Mouse (Mus musculus): ENCODE measurements at regions not wholly inside any gene's neighbourhood (a gene's known extent, or its start where the extent isn't known, plus 50 kb on each side); places are given as distances from the start of the nearest gene placed in this dataset.
"Not testable (repeated sequence)": the region's sequence is repeated elsewhere in the genome, so short reads cannot be mapped to it uniquely, and the experiment has no call there.

DNA sequence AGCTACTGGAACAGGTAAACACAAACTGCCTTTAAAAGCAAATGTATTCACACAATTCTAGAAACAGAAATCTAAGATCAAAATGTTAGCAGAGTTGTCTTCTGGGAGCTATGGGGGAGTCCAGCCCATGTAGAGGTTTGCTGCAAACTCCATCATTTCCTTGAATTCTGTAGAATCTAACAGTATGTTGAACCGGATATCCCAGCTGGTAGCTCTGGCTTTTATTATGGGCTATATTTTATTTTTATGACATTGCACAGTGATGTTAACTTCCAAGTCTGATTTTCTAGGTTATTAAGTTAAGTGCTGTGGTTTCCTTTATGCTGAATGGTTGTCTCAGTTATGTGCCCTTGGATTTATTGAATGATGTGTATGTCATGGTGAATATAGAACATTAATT is 136.3 kb downstream of the AI429214 start:
- 60% methylated on average over 1 of the region's 1 CpGs for WGBS
- ATAC-seq (ENCODE audit: insufficient read depth, low FRiP score, low read depth), result no peak
- no peaks in the 10 kb centered on the region for H3K27me3 ChIP-seq (replicated peaks)
- no peaks in the 10 kb centered on the region for H3K36me3 ChIP-seq
- H3K9me3 ChIP-seq, result no peaks in the 10 kb centered on the region
- H3K4me1 ChIP-seq, result no peaks in the 10 kb centered on the region
- no peak overlapping the region for H3K27ac ChIP-seq
- no peak overlapping the region for H3K9ac ChIP-seq
- no peak overlapping the region for H3K4me2 ChIP-seq
- no peak overlapping the region for H3K4me3 ChIP-seq (replicated peaks)

DNA sequence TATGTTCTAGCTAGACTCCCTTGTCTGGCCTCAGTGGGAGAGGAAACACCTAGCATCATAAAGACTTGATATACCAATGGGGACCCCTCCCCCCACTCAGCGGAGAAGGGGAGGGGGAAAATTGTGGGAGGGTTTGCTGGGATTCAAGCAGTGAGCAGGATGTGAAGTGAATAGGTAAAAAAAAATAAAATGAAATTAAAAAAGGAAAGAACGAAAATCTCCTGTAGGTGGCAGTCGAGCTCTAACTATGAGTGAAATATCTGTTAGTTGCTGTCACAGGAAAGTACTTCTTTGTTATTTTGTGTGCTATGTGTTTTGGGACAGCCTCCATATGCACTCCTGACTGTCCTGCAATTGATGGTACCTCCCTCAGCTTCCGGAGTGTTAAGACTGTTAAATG is 138.6 kb downstream of the AI429214 start:
- no peaks in the 10 kb centered on the region for H3K27me3 ChIP-seq (replicated peaks)
- WGBS, result 15% methylated on average over 4 of the region's 4 CpGs
- no peak overlapping the region for H3K4me3 ChIP-seq (replicated peaks)
- no peaks in the 10 kb centered on the region for H3K4me1 ChIP-seq
- H3K9ac ChIP-seq, result no peak overlapping the region
- no peak for ATAC-seq (ENCODE audit: insufficient read depth, low FRiP score, low read depth)
- no peak overlapping the region for H3K27ac ChIP-seq
- no peak overlapping the region for H3K4me2 ChIP-seq
- no peaks in the 10 kb centered on the region for H3K9me3 ChIP-seq
- no peaks in the 10 kb centered on the region for H3K36me3 ChIP-seq

DNA sequence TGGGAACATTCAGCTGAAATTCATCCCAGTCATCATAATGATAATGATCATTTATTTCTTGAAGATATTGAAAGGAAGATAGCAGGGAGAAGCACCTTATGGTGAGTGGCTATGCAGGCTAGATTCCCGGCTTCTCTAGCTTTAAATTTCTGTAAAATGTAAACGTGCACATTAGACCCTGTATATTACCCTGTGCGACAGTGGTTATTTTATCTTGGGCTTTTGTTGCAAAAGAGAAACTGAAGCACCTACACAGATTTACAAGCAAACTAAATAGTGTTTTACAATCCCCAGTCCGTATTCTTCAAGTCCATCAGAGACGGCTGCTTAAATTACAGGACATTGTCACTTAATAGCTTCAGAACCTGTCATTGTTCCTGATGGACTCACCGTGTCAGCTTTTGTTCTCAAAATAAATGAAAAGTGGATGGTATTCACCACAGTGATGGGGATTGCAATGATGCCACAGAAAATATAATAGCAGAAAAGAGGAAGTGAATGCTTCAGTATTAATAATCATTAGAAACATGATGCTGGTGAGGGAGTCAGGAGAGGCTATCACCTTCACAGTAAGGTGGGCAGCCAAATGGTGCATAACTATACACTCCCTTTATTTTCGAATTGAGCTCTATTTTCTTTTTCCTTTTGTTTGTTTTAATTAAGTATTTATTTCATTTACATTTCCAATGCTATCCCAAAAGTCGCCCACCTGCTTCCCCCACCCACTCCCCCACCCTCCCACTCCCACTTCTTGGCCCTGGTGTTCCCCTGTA is 141.0 kb downstream of the AI429214 start:
- Histone ChIP-seq H3K9ac (no peak overlapping the region), H3K4me2 (no peak overlapping the region), H3K27me3 (replicated peaks) (no peaks in the 10 kb centered on the region), H3K36me3 (no peaks in the 10 kb centered on the region), H3K9me3 (no peaks in the 10 kb centered on the region), H3K4me1 (no peaks in the 10 kb centered on the region), H3K4me3 (replicated peaks) (no peak overlapping the region), H3K27ac (no peak overlapping the region)
- no peak for ATAC-seq (ENCODE audit: insufficient read depth, low FRiP score, low read depth)
- WGBS, result 75% methylated on average over 8 of the region's 8 CpGs

DNA sequence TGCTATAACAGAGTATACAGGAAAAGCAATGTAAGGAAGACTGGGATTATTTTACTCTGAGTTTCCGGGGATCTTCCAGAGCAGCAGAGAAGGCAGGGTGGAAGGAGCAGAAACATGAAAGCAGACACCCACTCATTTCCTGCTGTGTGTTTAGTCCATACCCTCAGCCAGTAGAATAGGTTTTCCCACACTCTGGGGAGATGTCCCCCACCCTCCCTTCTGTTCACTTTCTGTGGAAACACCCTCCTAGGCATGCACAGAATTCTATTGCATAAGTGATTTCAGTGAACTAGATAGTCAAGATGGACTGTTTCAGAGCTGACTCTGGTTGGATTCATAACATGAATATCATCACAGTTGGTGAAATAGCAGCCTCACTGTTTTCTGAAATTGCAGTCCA is 156.9 kb downstream of the AI429214 start:
- no peaks in the 10 kb centered on the region for H3K4me1 ChIP-seq
- no peaks in the 10 kb centered on the region for H3K27me3 ChIP-seq (replicated peaks)
- no peak for ATAC-seq (ENCODE audit: insufficient read depth, low FRiP score, low read depth)
- no peaks in the 10 kb centered on the region for H3K9me3 ChIP-seq
- no peaks in the 10 kb centered on the region for H3K36me3 ChIP-seq
- no peak overlapping the region for H3K4me2 ChIP-seq
- H3K9ac ChIP-seq, result no peak overlapping the region
- 56% methylated on average over 1 of the region's 1 CpGs for WGBS
- H3K4me3 ChIP-seq (replicated peaks), result no peak overlapping the region
- no peak overlapping the region for H3K27ac ChIP-seq

DNA sequence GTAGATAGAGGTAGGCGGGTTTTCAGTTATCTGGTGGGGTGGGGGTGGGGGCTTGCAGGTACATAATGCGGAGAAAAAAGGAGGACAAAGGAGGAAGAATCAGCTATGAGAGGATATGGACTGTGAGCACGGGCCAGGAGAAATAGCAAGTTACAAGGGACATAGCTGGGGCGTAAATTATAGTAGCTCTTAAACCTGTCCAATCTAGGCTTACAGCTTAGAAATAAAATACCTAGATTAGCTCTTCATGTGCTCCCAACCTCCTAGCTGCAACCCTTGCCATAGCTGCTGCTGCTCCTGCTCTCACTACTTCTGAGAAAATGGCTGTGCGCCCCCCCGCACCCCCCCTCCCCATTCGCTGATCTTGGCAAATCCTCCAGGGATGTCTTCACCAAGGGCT is 161.0 kb downstream of the AI429214 start:
- no peaks in the 10 kb centered on the region for H3K27me3 ChIP-seq (replicated peaks)
- H3K9me3 ChIP-seq, result no peaks in the 10 kb centered on the region
- no peak overlapping the region for H3K4me2 ChIP-seq
- H3K9ac ChIP-seq, result no peak overlapping the region
- H3K36me3 ChIP-seq, result no peaks in the 10 kb centered on the region
- no peak overlapping the region for H3K27ac ChIP-seq
- H3K4me1 ChIP-seq, result no peaks in the 10 kb centered on the region
- WGBS, result 89% methylated on average over 7 of the region's 7 CpGs
- H3K4me3 ChIP-seq (replicated peaks), result no peak overlapping the region
- no peak for ATAC-seq (ENCODE audit: insufficient read depth, low FRiP score, low read depth)

DNA sequence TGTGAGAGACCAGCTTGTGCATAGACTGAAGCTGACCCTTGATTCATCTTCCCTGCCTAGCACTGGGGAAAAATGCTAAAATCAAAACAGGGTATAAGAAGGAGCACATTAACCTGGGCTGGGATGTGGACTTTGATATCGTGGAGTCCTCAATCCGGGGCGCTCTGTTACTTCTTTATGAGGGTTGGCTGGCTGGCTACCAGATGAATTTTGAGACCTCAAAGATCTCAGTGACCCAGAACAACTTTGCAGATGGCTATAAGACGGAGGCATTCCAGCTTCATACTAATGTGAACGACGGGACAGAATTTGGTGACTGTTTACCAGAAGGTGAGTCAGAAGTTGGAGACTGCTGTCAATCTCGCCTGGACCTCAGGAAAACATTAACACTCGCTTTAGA is 161.5 kb downstream of the AI429214 start:
- ATAC-seq (ENCODE audit: insufficient read depth, low FRiP score, low read depth), result no peak
- Histone ChIP-seq H3K4me2 (no peak overlapping the region), H3K9me3 (no peaks in the 10 kb centered on the region)

DNA sequence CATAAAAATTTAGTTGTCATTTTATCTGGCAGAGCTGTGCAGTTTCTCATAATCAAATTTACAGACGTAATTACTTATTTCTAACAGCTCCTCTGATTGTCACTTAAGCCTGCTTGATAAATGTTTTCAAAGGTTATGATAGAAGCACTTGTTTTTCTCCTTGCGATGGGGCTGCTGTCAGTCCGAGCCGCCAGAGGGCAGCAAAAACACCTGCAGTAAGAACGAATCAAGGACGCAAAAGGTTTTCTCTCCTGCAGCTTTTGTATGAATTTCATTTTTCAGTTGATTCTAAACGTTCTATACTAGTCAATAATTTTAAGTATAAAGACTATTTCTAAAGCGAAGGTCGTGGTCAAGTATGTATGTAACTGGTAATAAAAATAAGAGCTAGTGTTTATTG is 166.1 kb downstream of the AI429214 start:
- H3K4me3 ChIP-seq (replicated peaks), result no peak overlapping the region
- WGBS, result 6% methylated on average over 9 of the region's 9 CpGs

More for the DNA sequence above, 161.5 kb downstream of the AI429214 start:
- Histone ChIP-seq H3K36me3 (no peaks in the 10 kb centered on the region), H3K9ac (no peak overlapping the region), H3K4me3 (replicated peaks) (no peak overlapping the region), H3K27me3 (replicated peaks) (no peaks in the 10 kb centered on the region), H3K4me1 (no peaks in the 10 kb centered on the region), H3K27ac (no peak overlapping the region)
- 89% methylated on average over 8 of the region's 8 CpGs for WGBS

DNA sequence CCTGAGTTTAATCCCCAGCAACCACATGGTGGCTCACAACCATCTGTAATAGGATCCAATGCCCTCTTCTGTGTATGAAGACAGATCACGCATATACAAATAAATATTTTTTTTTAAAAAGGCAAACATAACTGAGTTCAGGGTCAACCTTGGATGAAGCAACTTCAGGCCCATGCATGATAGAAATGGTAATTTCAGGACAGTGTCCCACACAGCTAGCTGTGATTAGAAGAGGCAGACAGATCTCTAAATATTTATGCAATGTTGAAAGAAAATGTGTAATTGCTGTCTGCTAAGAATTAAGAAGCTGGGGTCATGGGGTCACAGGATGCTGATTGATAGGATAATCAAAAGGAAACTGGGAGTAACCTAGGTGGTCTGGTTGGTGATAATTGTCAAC is 203.5 kb downstream of the AI429214 start:
- Histone ChIP-seq H3K36me3 (no peaks in the 10 kb centered on the region), H3K4me2 (no peak overlapping the region), H3K4me1 (no peaks in the 10 kb centered on the region), H3K4me3 (replicated peaks) (no peak overlapping the region), H3K27ac (no peak overlapping the region), H3K9ac (no peak overlapping the region), H3K9me3 (no peaks in the 10 kb centered on the region), H3K27me3 (replicated peaks) (no peaks in the 10 kb centered on the region)
- WGBS, result 42% methylated on average over 1 of the region's 1 CpGs
- no peak for ATAC-seq (ENCODE audit: insufficient read depth, low FRiP score, low read depth)

More for the DNA sequence above, 166.1 kb downstream of the AI429214 start:
- Histone ChIP-seq H3K9ac (no peak overlapping the region), H3K27me3 (replicated peaks) (no peaks in the 10 kb centered on the region), H3K36me3 (no peaks in the 10 kb centered on the region), H3K9me3 (no peaks in the 10 kb centered on the region), H3K27ac (no peak overlapping the region), H3K4me1 (no peaks in the 10 kb centered on the region), H3K4me2 (no peak overlapping the region)
- no peak for ATAC-seq (ENCODE audit: insufficient read depth, low FRiP score, low read depth)

DNA sequence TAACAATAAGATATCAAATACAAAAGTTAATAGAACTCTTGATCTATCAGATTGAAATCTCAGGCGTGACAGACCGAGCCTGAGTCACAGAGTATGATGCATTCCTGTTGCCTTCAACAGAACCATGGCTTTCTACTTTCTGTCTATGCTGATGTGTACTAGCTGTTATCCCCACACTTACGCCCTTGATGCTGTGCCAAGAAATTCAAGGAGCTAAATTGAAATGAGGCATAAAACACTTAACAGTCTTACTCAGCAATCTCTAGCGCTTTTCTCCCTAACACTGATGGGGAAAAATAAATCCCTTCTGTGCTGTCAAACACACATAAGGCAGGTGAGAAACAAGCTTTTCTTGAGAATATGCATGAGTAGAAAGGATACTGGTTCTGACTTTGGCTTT is 222.5 kb downstream of the AI429214 start:
- no peaks in the 10 kb centered on the region for H3K9me3 ChIP-seq
- H3K9ac ChIP-seq, result no peak overlapping the region
- no peaks in the 10 kb centered on the region for H3K4me1 ChIP-seq
- 66% methylated on average over 4 of the region's 4 CpGs for WGBS
- ATAC-seq (ENCODE audit: insufficient read depth, low FRiP score, low read depth), result no peak
- no peak overlapping the region for H3K27ac ChIP-seq
- H3K27me3 ChIP-seq (replicated peaks), result no peaks in the 10 kb centered on the region
- no peak overlapping the region for H3K4me3 ChIP-seq (replicated peaks)
- no peaks in the 10 kb centered on the region for H3K36me3 ChIP-seq
- no peak overlapping the region for H3K4me2 ChIP-seq

DNA sequence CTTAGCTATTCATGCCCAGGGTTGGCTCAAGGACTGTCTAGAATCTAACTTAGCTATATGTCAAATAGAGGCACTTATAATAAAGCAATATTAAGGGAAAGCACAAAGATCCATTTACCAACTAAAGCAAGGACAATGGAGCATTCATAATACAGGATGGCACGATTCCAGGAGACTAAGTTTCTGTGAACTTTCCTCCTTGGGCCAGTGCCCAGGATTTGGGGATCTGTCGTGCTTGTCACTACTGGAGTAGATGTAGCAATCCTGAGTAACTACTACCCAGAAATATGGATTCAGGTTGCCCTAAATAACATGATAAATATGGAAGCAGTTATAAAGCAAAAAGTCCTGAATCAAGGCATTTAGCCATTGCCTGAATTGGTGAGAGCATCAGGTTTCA is 233.7 kb downstream of the AI429214 start:
- no peak for ATAC-seq (ENCODE audit: insufficient read depth, low FRiP score, low read depth)
- Histone ChIP-seq H3K27ac (no peak overlapping the region), H3K9me3 (no peaks in the 10 kb centered on the region), H3K9ac (no peak overlapping the region), H3K27me3 (replicated peaks) (no peaks in the 10 kb centered on the region), H3K4me3 (replicated peaks) (no peak overlapping the region), H3K4me1 (no peaks in the 10 kb centered on the region), H3K4me2 (no peak overlapping the region), H3K36me3 (no peaks in the 10 kb centered on the region)
- WGBS, result 73% methylated on average over 2 of the region's 2 CpGs

DNA sequence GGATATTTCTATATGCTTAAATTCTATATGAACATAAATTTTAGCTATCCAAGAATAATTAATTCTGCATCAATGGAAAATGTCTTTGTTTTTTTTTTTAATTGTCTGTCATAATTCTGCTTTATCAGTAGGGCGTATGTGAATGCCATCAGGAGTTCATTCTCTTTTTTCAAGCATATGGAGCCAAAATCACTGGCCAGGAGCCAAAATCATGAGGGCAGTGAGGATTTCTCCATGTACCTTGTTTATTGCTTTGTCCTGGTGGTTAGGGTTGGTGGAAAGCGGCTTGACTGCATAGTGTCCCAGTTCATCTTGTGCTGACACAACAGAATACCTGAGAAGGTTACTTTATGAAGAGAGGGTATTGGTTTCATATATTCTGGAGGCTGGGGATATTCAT is 243.9 kb downstream of the AI429214 start:
- H3K4me3 ChIP-seq (replicated peaks), result no peak overlapping the region
- H3K4me2 ChIP-seq, result no peak overlapping the region
- no peak overlapping the region for H3K27ac ChIP-seq
- H3K36me3 ChIP-seq, result no peaks in the 10 kb centered on the region
- WGBS, result 83% methylated on average over 2 of the region's 2 CpGs
- H3K9me3 ChIP-seq, result no peaks in the 10 kb centered on the region
- no peaks in the 10 kb centered on the region for H3K27me3 ChIP-seq (replicated peaks)
- H3K9ac ChIP-seq, result no peak overlapping the region
- no peaks in the 10 kb centered on the region for H3K4me1 ChIP-seq
- no peak for ATAC-seq (ENCODE audit: insufficient read depth, low FRiP score, low read depth)

DNA sequence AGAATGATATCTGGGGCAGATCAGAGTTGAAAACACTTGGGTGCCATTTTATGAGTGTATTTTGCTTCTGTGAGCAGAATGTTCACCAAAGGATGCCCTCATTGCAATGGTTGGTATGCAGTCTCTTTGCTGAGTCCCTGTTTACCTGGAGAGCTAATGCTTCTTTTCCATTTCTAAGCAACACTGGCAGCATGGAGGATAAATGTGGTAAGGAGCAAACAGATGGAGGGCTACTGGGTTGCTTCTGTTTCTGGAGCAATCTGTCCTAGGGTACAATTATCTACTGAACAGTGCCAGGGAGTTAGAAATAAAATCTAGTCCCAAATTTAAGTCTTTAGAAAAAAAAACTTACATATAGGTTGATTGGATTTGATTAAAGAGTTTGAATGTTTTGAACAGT is 245.9 kb downstream of the AI429214 start:
- no peaks in the 10 kb centered on the region for H3K4me1 ChIP-seq
- H3K9ac ChIP-seq, result no peak overlapping the region
- no peak overlapping the region for H3K4me2 ChIP-seq
- no peaks in the 10 kb centered on the region for H3K27me3 ChIP-seq (replicated peaks)
- H3K4me3 ChIP-seq (replicated peaks), result no peak overlapping the region
- H3K27ac ChIP-seq, result no peak overlapping the region
- no peaks in the 10 kb centered on the region for H3K9me3 ChIP-seq
- ATAC-seq (ENCODE audit: insufficient read depth, low FRiP score, low read depth), result no peak
- H3K36me3 ChIP-seq, result no peaks in the 10 kb centered on the region

DNA sequence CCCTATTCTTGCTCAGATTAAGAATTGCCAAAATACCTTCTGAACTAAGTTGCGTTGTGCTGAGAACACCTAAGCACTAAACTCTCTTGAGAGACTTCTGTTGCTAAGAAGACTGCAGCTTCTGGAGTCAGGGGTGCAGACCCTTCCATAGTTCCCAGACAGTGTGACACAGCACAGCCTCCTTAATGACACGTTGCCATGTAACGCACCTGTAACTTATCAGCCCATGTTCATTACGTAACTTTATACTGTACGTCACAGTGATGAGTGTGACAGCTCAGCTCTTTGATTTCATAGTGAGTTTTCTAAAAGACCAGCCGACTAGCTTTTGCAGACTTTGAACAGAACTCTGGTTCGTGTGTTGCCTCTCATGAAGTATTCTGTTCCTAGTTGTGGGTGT is 257.8 kb downstream of the AI429214 start:
- not testable (repeated sequence) for H3K27me3 ChIP-seq (replicated peaks); H3K4me1 ChIP-seq; H3K4me3 ChIP-seq (replicated peaks); H3K36me3 ChIP-seq; H3K27ac ChIP-seq; H3K4me2 ChIP-seq; H3K9me3 ChIP-seq; ATAC-seq (ENCODE audit: insufficient read depth, low FRiP score, low read depth); H3K9ac ChIP-seq
- WGBS, result 69% methylated on average over 7 of the region's 7 CpGs

All from stomach, embryonic 15.5 days (tissue).